Mouse (Mus musculus): Measurements from ENCODE around the gene Rpl29.
A peak's percentile ranks its signal among the peaks of the same experiment; 100 is the strongest.

Rpl29 gene

GRCm38 (mm10) chr9:106429221-106430014 is at the start of gene Rpl29:
Gene Rpl29 (plus strand): TSS chr9:106429454.
- DNase-seq (ENCODE audit: low read depth, low spot score), result peak; percentile 89

- DNase-seq (ENCODE audit: low read depth, low spot score), result no peak
Measured at GRCm38 (mm10) chr9:106386181-106386864, 42.9 kb upstream of the Rpl29 start.

GRCm38 (mm10) chr9:106392828-106393527 is 36.3 kb upstream of the Rpl29 start:
- DNase-seq (ENCODE audit: low read depth, low spot score), result no peak

- no peak for DNase-seq (ENCODE audit: low read depth, low spot score)
Measured at GRCm38 (mm10) chr9:106393548-106393947, 35.7 kb upstream of the Rpl29 start.

GRCm38 (mm10) chr9:106394649-106395602 is 34.3 kb upstream of the Rpl29 start:
- no peak for DNase-seq (ENCODE audit: low read depth, low spot score)

- no peak for DNase-seq (ENCODE audit: low read depth, low spot score)
Measured at GRCm38 (mm10) chr9:106397733-106398132, 31.5 kb upstream of the Rpl29 start.

- no peak for DNase-seq (ENCODE audit: low read depth, low spot score)
Measured at GRCm38 (mm10) chr9:106398667-106399311, 30.5 kb upstream of the Rpl29 start.

- no peak for DNase-seq (ENCODE audit: low read depth, low spot score)
Measured at GRCm38 (mm10) chr9:106399808-106400207, 29.4 kb upstream of the Rpl29 start.

GRCm38 (mm10) chr9:106402149-106402548 is 27.1 kb upstream of the Rpl29 start:
- no peak for DNase-seq (ENCODE audit: low read depth, low spot score)

GRCm38 (mm10) chr9:106402607-106403375 is 26.5 kb upstream of the Rpl29 start:
- no peak for DNase-seq (ENCODE audit: low read depth, low spot score)

- DNase-seq (ENCODE audit: low read depth, low spot score), result no peak
Measured at GRCm38 (mm10) chr9:106405275-106405674, 24.0 kb upstream of the Rpl29 start.

- DNase-seq (ENCODE audit: low read depth, low spot score), result no peak
Measured at GRCm38 (mm10) chr9:106406443-106407078, 22.7 kb upstream of the Rpl29 start.

GRCm38 (mm10) chr9:106409096-106409495 is 20.2 kb upstream of the Rpl29 start:
- DNase-seq (ENCODE audit: low read depth, low spot score), result no peak

- no peak for DNase-seq (ENCODE audit: low read depth, low spot score)
Measured at GRCm38 (mm10) chr9:106410086-106410650, 19.1 kb upstream of the Rpl29 start.

- no peak for DNase-seq (ENCODE audit: low read depth, low spot score)
Measured at GRCm38 (mm10) chr9:106411091-106411594, 18.1 kb upstream of the Rpl29 start.

GRCm38 (mm10) chr9:106411729-106412128 is 17.5 kb upstream of the Rpl29 start:
- no peak for DNase-seq (ENCODE audit: low read depth, low spot score)

- no peak for DNase-seq (ENCODE audit: low read depth, low spot score)
Measured at GRCm38 (mm10) chr9:106412210-106412609, 17.0 kb upstream of the Rpl29 start.

GRCm38 (mm10) chr9:106413606-106414005 is 15.6 kb upstream of the Rpl29 start:
- DNase-seq (ENCODE audit: low read depth, low spot score), result no peak

- no peak for DNase-seq (ENCODE audit: low read depth, low spot score)
Measured at GRCm38 (mm10) chr9:106416826-106417225, 12.4 kb upstream of the Rpl29 start.

Data from retina, adult 2 months (tissue).